Mouse (Mus musculus): Measurements from ENCODE around the gene Sema3b. TPM values are rescaled to one million over a fixed set of nuclear protein-coding genes. Genes with fewer than 3 reads are reported as not detected.

The Sema3b gene
- polyA plus RNA-seq, 1 experiment = 3.3 TPM

DNA sequence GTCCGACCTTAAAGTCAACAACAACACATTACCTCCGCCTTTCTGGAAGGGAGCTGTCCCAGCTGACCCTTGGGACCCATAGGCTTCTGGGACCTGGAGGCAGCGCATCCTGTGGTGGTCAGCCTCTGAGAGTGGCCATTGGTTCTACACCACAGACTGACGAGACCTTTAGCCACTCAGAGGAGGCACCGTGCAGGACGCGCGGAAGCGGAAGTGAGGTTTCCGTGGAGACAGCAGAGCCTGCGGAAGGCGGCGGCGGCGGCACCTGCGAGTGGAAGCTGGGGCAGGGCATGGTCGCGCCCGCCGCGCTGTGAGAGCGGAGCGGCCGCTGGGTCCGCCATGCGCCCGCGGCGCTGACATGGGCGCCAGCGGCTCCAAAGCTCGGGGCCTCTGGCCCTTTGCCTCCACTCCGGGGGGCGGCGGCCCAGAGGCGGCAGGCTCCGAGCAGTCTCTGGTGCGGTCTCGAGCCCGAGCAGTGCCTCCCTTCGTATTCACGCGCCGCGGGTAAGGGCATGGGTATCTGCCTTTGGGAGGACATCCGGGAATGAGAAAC, 45.9 kb downstream of the Sema3b start, which contains the start of gene Tusc2:
TSS of gene Tusc2 (plus strand) at position 227 of the 553 bp plus-strand sequence.
- under 1% methylated on average over 42 of the region's 46 CpGs for WGBS
- Histone ChIP-seq H3K4me1 (ENCODE audit: control insufficient read depth, insufficient read depth, insufficient read length) (peaks cover 10% of the 10 kb centered on the region; the same call in 1 of the 2 replicates), H3K36me3 (ENCODE audit: control insufficient read depth, insufficient read depth, low read length) (peaks cover 25% of the 10 kb centered on the region), H3K27ac (ENCODE audit: insufficient read depth, low read length) (peak within 1 kb of the TSS; percentile 45), H3K27me3 (ENCODE audit: control insufficient read depth, insufficient read depth, low read length) (no peaks in the 10 kb centered on the region), H3K4me3 (ENCODE audit: extremely low read depth, insufficient read depth, insufficient read length) (peak within 1 kb of the TSS; percentile 72)
- TF ChIP-seq CTCF (IDR thresholded peaks at IDR 0.05; ENCODE audit: extremely low read depth, insufficient read depth, insufficient read length, insufficient replicate concordance) (no peak), POLR2A (IDR thresholded peaks at IDR 0.05; ENCODE audit: low read depth, low read length) (peak; percentile 40; the same call in 1 of the 2 replicates)
- DNase-seq (ENCODE audit: low read depth in 1 of 2, low spot score in 2 of 2) = peak; percentile 82 to 95

DNA sequence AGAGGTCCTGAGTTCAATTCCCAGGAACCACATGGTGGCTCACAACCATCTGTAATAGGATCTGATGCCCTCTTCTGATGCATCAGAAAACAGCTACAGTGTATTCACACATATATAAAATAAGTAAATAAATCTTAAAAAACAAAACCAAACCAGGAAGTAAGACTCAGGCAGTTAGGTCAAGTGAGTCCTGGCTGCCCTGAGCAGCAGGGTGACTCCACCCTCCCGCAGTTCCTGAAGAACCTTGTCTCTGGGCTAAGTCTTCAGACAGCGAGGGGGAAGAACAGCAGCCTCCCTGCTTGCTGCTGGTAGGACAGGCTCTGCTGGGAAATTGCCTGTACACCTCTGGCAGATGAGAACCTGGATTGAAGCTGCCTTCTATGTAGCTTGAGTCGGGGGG, 52.7 kb downstream of the Sema3b start:
- DNase-seq (ENCODE audit: low read depth in 1 of 2, low spot score in 2 of 2) = no peak
- no peak overlapping the region for H3K4me3 ChIP-seq (ENCODE audit: extremely low read depth, insufficient read depth, insufficient read length)
- H3K27me3 ChIP-seq (ENCODE audit: control insufficient read depth, insufficient read depth, low read length) = no peaks in the 10 kb centered on the region
- peaks cover 30% of the 10 kb centered on the region for H3K36me3 ChIP-seq (ENCODE audit: control insufficient read depth, insufficient read depth, low read length)
- H3K4me1 ChIP-seq (ENCODE audit: control insufficient read depth, insufficient read depth, insufficient read length) = peaks cover 19% of the 10 kb centered on the region
- 27% methylated on average over 3 of the region's 3 CpGs for WGBS
- 0 out of 2 replicates have a peak overlapping the region, but pooled peaks have one; percentile 3 for H3K27ac ChIP-seq (ENCODE audit: insufficient read depth, low read length)
- TF ChIP-seq CTCF (IDR thresholded peaks at IDR 0.05; ENCODE audit: extremely low read depth, insufficient read depth, insufficient read length, insufficient replicate concordance) = no peak
- TF ChIP-seq POLR2A (IDR thresholded peaks at IDR 0.05; ENCODE audit: low read depth, low read length) = no peak

DNA sequence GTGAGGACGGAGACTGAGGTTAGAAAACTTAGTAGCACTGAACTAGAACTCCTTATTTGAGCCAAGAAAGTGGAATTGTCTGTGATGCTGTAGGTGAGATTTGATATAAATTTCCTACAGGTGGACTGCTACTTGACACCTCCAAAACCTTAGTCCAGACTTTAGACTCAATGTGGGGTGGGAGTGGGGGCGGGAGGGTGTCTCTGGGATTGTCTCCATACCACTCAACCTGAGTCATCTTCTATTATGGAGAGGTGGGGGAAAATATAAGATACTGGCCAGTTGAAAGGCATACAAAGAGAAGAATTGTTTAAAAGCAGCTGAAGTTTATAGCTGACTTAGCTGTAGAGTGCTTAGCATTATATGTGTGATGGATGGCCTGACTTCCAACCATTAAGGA, 53.3 kb downstream of the Sema3b start:
- no peak for TF ChIP-seq POLR2A (IDR thresholded peaks at IDR 0.05; ENCODE audit: low read depth, low read length)
- no peak for TF ChIP-seq CTCF (IDR thresholded peaks at IDR 0.05; ENCODE audit: extremely low read depth, insufficient read depth, insufficient read length, insufficient replicate concordance)
- peak overlapping the region; percentile 97; the same call in 1 of the 2 replicates for H3K27ac ChIP-seq (ENCODE audit: insufficient read depth, low read length)
- H3K4me3 ChIP-seq (ENCODE audit: extremely low read depth, insufficient read depth, insufficient read length) = peak overlapping the region; percentile 91
- no peak for DNase-seq (ENCODE audit: low read depth in 1 of 2, low spot score in 2 of 2)
- WGBS = 55% methylated on average over 2 of the region's 2 CpGs
- peaks cover 26% of the 10 kb centered on the region for H3K36me3 ChIP-seq (ENCODE audit: control insufficient read depth, insufficient read depth, low read length)
- H3K27me3 ChIP-seq (ENCODE audit: control insufficient read depth, insufficient read depth, low read length) = no peaks in the 10 kb centered on the region
- H3K4me1 ChIP-seq (ENCODE audit: control insufficient read depth, insufficient read depth, insufficient read length) = peaks cover 24% of the 10 kb centered on the region

DNA sequence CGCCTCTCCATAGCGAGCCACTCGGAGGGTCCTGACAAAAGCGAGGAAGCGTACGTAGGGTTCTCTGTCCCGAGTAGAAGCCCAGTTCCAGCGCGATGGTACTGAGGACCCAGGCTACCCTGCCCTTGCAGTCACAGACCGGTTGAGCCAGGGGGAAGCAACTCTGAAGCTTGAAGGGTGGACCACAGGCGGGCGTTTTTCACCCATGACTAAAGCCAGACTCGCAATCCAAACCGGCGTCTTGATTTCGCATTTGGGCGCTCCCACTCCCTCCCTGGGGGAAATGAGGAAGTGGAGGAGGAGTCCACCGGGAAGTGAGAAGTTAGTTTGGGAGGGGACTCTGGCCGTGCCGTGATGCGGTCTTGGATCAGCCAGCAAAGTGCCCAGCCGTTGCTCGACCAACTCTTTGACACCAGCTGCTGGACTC, 54.0 kb downstream of the Sema3b start:
- peaks cover 24% of the 10 kb centered on the region for H3K36me3 ChIP-seq (ENCODE audit: control insufficient read depth, insufficient read depth, low read length)
- H3K4me3 ChIP-seq (ENCODE audit: extremely low read depth, insufficient read depth, insufficient read length) = peak overlapping the region; percentile 91
- peak in 1 of 2 experiments; percentile 42 for DNase-seq (ENCODE audit: low read depth in 1 of 2, low spot score in 2 of 2)
- peak overlapping the region; percentile 97 for H3K27ac ChIP-seq (ENCODE audit: insufficient read depth, low read length)
- H3K4me1 ChIP-seq (ENCODE audit: control insufficient read depth, insufficient read depth, insufficient read length) = peaks cover 30% of the 10 kb centered on the region
- no peak for TF ChIP-seq POLR2A (IDR thresholded peaks at IDR 0.05; ENCODE audit: low read depth, low read length)
- TF ChIP-seq CTCF (IDR thresholded peaks at IDR 0.05; ENCODE audit: extremely low read depth, insufficient read depth, insufficient read length, insufficient replicate concordance) = no peak
- WGBS = under 1% methylated on average over 23 of the region's 23 CpGs
- no peaks in the 10 kb centered on the region for H3K27me3 ChIP-seq (ENCODE audit: control insufficient read depth, insufficient read depth, low read length)

DNA sequence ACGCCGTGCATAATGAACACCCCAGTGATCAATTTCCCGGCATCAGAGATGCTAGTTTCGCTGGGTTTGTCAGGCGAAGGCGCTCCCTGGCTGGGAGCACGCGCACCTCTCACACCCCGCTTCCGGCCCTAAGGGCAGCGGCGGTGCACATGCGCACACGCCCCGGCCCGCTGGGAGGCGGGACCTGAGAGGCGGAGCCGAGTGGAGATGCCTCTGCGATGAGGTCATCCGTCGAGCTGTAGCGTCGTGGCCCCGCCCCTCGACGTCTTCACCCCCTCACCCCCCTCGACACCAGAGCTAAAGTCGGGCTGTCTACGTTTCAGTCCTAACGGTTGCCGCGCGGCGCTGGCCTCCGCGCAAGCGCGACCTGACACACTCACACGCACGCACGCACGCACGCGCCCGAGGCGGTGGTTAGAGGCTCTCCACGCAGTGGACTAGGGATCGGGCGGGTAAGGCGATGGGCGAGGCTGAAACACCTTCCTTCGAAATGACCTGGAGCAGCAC, 54.7 kb downstream of the Sema3b start:
- Histone ChIP-seq H3K36me3 (ENCODE audit: control insufficient read depth, insufficient read depth, low read length) (peaks cover 21% of the 10 kb centered on the region), H3K4me1 (ENCODE audit: control insufficient read depth, insufficient read depth, insufficient read length) (peaks cover 31% of the 10 kb centered on the region), H3K27me3 (ENCODE audit: control insufficient read depth, insufficient read depth, low read length) (no peaks in the 10 kb centered on the region), H3K4me3 (ENCODE audit: extremely low read depth, insufficient read depth, insufficient read length) (peak overlapping the region; percentile 91), H3K27ac (ENCODE audit: insufficient read depth, low read length) (peak overlapping the region; percentile 97)
- DNase-seq (ENCODE audit: low read depth in 1 of 2, low spot score in 2 of 2) = peak; percentile 91 to 98
- WGBS = under 1% methylated on average over 52 of the region's 53 CpGs
- TF ChIP-seq POLR2A (IDR thresholded peaks at IDR 0.05; ENCODE audit: low read depth, low read length) (peak; percentile 91), CTCF (IDR thresholded peaks at IDR 0.05; ENCODE audit: extremely low read depth, insufficient read depth, insufficient read length, insufficient replicate concordance) (no peak)

DNA sequence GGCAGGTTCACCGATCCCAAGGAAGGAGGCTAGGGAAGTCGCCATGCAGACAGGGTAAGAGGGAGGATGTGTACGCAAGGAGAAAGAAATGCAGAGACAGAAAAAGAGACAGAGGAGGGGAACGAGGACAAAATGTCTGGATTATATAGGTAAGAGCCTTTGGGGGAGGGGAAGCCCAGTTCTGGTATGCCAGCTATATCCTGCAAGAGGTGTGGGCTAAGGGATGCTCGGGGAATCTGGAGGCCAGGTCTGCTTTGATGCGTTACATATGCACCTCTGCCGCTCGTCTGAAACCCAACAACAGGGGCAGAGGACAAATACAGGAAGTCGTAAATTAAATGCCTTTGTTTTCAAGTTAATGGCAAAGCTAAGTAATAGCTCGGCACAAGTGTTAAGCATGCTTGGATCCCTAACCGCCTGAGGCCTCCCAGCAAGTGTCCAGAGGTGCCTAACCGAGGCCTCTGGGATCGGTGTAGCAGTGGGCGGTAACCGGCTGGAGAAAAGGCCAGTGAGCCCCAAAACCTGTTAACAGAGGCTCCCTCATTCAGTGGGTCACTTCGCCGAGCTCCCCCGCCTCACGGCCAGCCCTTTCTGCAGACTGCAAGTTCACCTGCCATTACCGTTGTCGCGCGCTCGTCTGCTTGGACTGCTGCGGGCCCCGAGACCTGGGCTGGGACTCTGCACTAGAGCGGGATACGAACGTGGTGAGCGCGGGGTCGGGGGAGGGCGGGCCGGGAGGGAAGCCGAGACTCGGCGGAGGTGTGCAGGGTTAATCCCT, 55.3 kb downstream of the Sema3b start:
- Histone ChIP-seq H3K27ac (ENCODE audit: insufficient read depth, low read length) (peak overlapping the region; percentile 91), H3K36me3 (ENCODE audit: control insufficient read depth, insufficient read depth, low read length) (peaks cover 15% of the 10 kb centered on the region), H3K27me3 (ENCODE audit: control insufficient read depth, insufficient read depth, low read length) (no peaks in the 10 kb centered on the region), H3K4me3 (ENCODE audit: extremely low read depth, insufficient read depth, insufficient read length) (peak overlapping the region; percentile 70), H3K4me1 (ENCODE audit: control insufficient read depth, insufficient read depth, insufficient read length) (peaks cover 31% of the 10 kb centered on the region)
- DNase-seq (ENCODE audit: low read depth in 1 of 2, low spot score in 2 of 2) = peak in 1 of 2 experiments; percentile 52
- WGBS = 4% methylated on average over 37 of the region's 37 CpGs
- TF ChIP-seq CTCF (IDR thresholded peaks at IDR 0.05; ENCODE audit: extremely low read depth, insufficient read depth, insufficient read length, insufficient replicate concordance) (no peak), POLR2A (IDR thresholded peaks at IDR 0.05; ENCODE audit: low read depth, low read length) (no peak)
